18 mouse cellular contexts compared by ENCODE assay signal in genomic region chr1:36109987-36110386, GRCm38 (mm10).
"Had no signal": no experiment of that assay in that cellular context is flagged by ENCODE, and none has a peak within 500 bp of the region (broad histone marks: within the 10 kb centered on the region; RNA-seq: fewer than 3 reads in every experiment).

No protein-coding gene starts in this region.

- DNase-seq: lung, embryonic 14.5 days; lung, postnatal 10 days; lung, postnatal 4 days; midbrain, embryonic 14.5 days; retina, postnatal 1 day; right cerebral cortex, adult 18-20 months; right cerebral cortex, postnatal 25 days; right cerebral cortex, postnatal 4 days; spleen, adult 18-20 months; thymus, adult 18-20 months; thymus, postnatal 14 days; thymus, postnatal 36 days had no signal

- H3K4me2 ChIP-seq: lung, embryonic 14.5 days; midbrain, embryonic 12.5 days; neural tube, embryonic 13.5 days; neural tube, embryonic 15.5 days had no signal

- H3K4me1 ChIP-seq: midbrain, embryonic 12.5 days; neural tube, embryonic 13.5 days; neural tube, embryonic 15.5 days had no signal

- H3K27me3 ChIP-seq: midbrain, embryonic 12.5 days; neural tube, embryonic 13.5 days; neural tube, embryonic 15.5 days had no signal

- H3K27ac ChIP-seq: midbrain, embryonic 10.5 days; midbrain, embryonic 12.5 days; neural tube, embryonic 13.5 days; neural tube, embryonic 15.5 days had no signal

- H3K9ac ChIP-seq: lung, embryonic 14.5 days; midbrain, embryonic 12.5 days; neural tube, embryonic 13.5 days; neural tube, embryonic 15.5 days had no signal

- H3K9me3 ChIP-seq: midbrain, embryonic 10.5 days; midbrain, embryonic 12.5 days; neural tube, embryonic 13.5 days; neural tube, embryonic 15.5 days had no signal

- ATAC-seq: midbrain, embryonic 16.5 days had no signal

- H3K4me3 ChIP-seq: midbrain, embryonic 10.5 days; midbrain, embryonic 12.5 days; myocyte; neural tube, embryonic 13.5 days; neural tube, embryonic 15.5 days had no signal
